Mouse (Mus musculus) heart, embryonic 14.5 days (tissue): ENCODE measurements around the gene Cd101. TPM values are rescaled to one million over a fixed set of nuclear protein-coding genes. Genes with fewer than 3 reads are reported as not detected.

Experiments
- ATAC-seq: fragments of 200-750 bp; cut with Nextera tagmentation; 2 replicates; pipeline ENCODE4 v1.8.0; 2017; ENCODE audit warnings: low read depth, moderate TSS enrichment; ENCODE audit not compliant: insufficient number of reproducible peaks, insufficient read depth, low FRiP score
- H3K27ac ChIP-seq, 2 experiments: fragments of 200-500 bp in 1 of 2; fragments of 300-500 bp in 1 of 2; sonication (generic) in 1 of 2; replicated peaks in 1 of 2; 2 replicates each; pipeline ENCODE4 v1.5.1; 2012 to 2014; ENCODE audit warnings: low read depth in 2 of 2, low read length in 2 of 2, control low read depth in 1 of 2, mild to moderate bottlenecking in 1 of 2, mixed read lengths in 1 of 2; ENCODE audit not compliant: control insufficient read depth in 1 of 2, insufficient read depth in 1 of 2
- H3K27me3 ChIP-seq: fragments of 300-500 bp; sonication (generic); 2 replicates; pipeline ENCODE4 v1.6.1; 2014; ENCODE audit warnings: mild to moderate bottlenecking, low read length, control low read depth; ENCODE audit not compliant: control insufficient read depth, insufficient read depth
- H3K36me3 ChIP-seq: fragments of 300-500 bp; sonication (generic); 2 replicates; pipeline ENCODE4 v1.6.1; 2014; ENCODE audit warnings: mild to moderate bottlenecking, control low read depth, low read length, mixed read lengths; ENCODE audit not compliant: control insufficient read depth, insufficient read depth
- H3K4me1 ChIP-seq, 2 experiments: fragments of 200-500 bp in 1 of 2; fragments of 300-500 bp in 1 of 2; sonication (generic) in 1 of 2; 2 replicates each; pipeline ENCODE4 v1.6.1; 2012 to 2014; ENCODE audit warnings: low read length in 2 of 2, control low read depth in 1 of 2, mixed read lengths in 1 of 2; ENCODE audit not compliant: control insufficient read depth in 2 of 2, insufficient read depth in 2 of 2
- H3K4me2 ChIP-seq: fragments of 300-500 bp; sonication (generic); 2 replicates; pipeline ENCODE4 v1.6.1; 2014; ENCODE audit warnings: mild to moderate bottlenecking, low read length
- H3K4me3 ChIP-seq, 2 experiments: fragments of 200-500 bp in 1 of 2; fragments of 300-500 bp in 1 of 2; sonication (generic) in 1 of 2; 2 replicates each; pipeline ENCODE4 v1.5.1; 2012 to 2014; ENCODE audit warnings: low read length in 2 of 2, mild to moderate bottlenecking in 2 of 2, control low read depth in 1 of 2, low read depth in 1 of 2, moderate library complexity in 1 of 2; ENCODE audit not compliant: control insufficient read depth in 1 of 2, insufficient read depth in 1 of 2
- H3K9ac ChIP-seq: fragments of 300-500 bp; sonication (generic); 2 replicates; pipeline ENCODE4 v1.6.1; 2014; ENCODE audit warnings: mild to moderate bottlenecking, low read length
- H3K9me3 ChIP-seq: fragments of 300-500 bp; sonication (generic); 2 replicates; pipeline ENCODE4 v1.6.1; 2016; ENCODE audit warnings: low read length, control low read depth; ENCODE audit not compliant: control insufficient read depth
- WGBS: fragments of 180-500 bp; shearing (Covaris S2); extraction: QIAGEN DNeasy Blood & Tissue Kit; methylation state at CpG from one replicate; pipeline ENCODE4 v1.1.7; 2014; 5-methylcytosine and 5-hydroxymethylcytosine counted together
- polyA plus RNA-seq: library from polyadenylated mRNA; unstranded; fragments of >200 nt; fragmentation: Nextera tagmentation; extraction: Ambion mirVana; gene quantifications from 2 replicates; pipeline ENCODE4 v1.2.1, GENCODE M21; 2014

The Cd101 gene
- 0.27 and 0.62 TPM in 2 replicates for polyA plus RNA-seq

DNA sequence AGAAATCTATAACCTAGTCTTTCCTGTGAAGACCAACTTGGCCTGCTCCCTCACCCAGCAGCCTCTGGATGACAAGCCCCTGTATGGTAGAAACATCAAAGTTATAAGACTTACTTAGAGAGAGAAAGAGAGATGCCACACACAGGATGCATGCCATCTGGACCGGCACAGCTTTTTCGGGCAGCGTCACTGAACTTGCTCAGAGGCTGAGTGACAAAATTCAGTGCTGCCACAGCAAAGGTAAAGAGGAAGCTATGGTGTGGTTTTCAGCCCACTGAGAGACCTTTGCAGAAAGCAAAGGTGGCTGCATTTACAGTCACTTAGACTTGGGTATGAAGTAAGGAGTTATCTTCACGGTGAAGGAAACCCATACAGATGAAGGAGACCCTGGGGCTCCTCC is at the start of gene Cd101:
Gene Cd101 (minus strand): TSS at position 218 of the 400 bp plus-strand sequence.
- no peak within 1 kb of the TSS for H3K9ac ChIP-seq
- no peaks in the 10 kb centered on the region for H3K9me3 ChIP-seq
- no peak for ATAC-seq
- no peak within 1 kb of the TSS for H3K4me2 ChIP-seq
- 85% methylated on average over 4 of the region's 4 CpGs for WGBS
- H3K36me3 ChIP-seq = no peaks in the 10 kb centered on the region
- no peaks in the 10 kb centered on the region for H3K27me3 ChIP-seq
- peaks cover 20 to 42% of the 10 kb centered on the region in 2 experiments for H3K4me1 ChIP-seq
- no peak within 1 kb of the TSS for H3K27ac ChIP-seq
- no peak within 1 kb of the TSS for H3K4me3 ChIP-seq

DNA sequence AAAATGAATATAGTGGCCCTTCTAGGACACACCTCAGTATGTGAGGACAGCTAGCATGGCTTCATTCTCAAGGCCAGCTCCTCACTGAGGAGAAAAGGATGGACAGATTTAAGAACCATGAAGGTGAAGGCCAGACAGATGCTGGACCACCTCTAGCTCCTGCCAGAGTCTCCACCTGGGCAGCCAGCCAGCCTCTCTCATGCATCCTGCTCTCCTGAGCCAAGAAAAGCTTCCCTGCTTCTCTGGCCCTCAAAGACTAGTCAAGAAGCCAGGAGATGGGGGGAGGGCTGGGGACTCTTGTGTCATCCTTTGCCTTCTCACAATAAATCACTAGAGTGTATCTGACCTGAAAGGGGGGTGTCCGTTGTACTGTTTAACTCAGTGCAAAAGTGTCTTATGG is 49.0 kb upstream of the Cd101 start:
- no peak for ATAC-seq
- H3K4me3 ChIP-seq = no peak overlapping the region
- H3K9me3 ChIP-seq = no peaks in the 10 kb centered on the region
- peaks cover 25 to 47% of the 10 kb centered on the region in 2 experiments for H3K4me1 ChIP-seq
- 63% methylated on average over 1 of the region's 1 CpGs for WGBS
- 0 out of 4 replicates have a peak overlapping the region, but pooled peaks of 1 of the 2 experiments have one; percentile 31 for H3K27ac ChIP-seq
- H3K9ac ChIP-seq = no peak overlapping the region
- H3K27me3 ChIP-seq = no peaks in the 10 kb centered on the region
- no peak overlapping the region for H3K4me2 ChIP-seq
- peaks cover 34% of the 10 kb centered on the region for H3K36me3 ChIP-seq

DNA sequence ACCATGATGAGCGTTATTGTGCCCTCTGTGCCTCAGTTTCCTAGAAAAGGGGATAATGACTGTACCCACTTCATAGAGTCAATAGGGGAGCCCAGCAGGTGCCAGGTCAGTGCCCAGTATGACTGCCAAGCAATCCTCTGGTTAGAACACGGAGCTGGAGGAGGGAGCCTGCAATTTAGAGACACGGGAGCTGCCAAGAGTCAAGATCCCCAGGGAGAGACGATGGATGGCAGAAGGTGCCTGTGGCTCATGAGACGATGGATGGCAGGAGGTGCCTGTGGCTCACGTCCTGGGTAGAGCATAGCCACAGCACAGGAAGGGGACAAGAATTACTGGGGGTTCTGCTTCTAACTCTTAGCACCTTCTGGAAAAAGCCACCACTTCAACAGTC is 48.3 kb upstream of the Cd101 start:
- WGBS = 76% methylated on average over 6 of the region's 6 CpGs
- peak overlapping the region in 1 of 2 experiments; percentile 31; a peak in 1 of 4 replicates for H3K27ac ChIP-seq
- no peak for ATAC-seq

DNA sequence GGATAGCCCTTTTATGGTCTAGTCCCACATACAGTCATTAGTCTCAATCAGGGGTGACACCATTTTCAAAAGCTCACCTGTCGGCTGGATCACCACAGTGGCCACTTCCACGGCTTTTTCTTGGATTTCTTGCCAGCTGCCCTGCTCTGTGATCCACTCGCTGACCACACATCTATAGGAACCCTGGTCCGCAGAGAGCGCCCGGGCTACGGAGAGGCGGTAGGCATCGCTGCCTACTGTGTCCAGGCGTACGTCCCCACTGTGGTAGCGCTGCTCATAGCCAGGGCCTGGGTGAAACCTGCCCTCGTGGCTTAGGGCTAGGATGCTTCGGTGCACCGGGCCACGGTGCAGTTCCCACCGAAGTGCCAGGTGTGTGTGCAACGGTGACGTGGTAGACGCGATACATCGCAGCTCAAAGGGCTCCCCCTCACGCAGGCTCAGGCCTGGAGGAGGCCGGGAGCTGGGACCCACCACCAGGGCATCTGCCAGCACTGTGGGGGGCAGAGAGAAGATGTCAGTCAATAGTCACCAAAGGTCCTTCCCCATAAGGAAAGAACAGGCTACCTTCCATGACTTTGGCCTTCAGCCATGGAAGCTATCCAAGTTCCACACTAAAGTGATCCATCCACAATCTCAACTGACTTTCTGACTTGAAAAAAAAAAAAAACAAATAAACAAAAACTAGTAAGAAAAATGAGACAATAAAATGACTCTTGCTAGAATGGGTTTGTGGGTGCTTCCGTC is 47.8 kb upstream of the Cd101 start:
- H3K27ac ChIP-seq = no peak overlapping the region
- WGBS = 95% methylated on average over 25 of the region's 25 CpGs
- no peak for ATAC-seq
- no peaks in the 10 kb centered on the region for H3K27me3 ChIP-seq
- no peak overlapping the region for H3K4me2 ChIP-seq
- no peak overlapping the region for H3K4me3 ChIP-seq
- H3K9me3 ChIP-seq = no peaks in the 10 kb centered on the region
- no peak overlapping the region for H3K9ac ChIP-seq
- H3K4me1 ChIP-seq = peaks cover 35 to 57% of the 10 kb centered on the region in 2 experiments
- peaks cover 43% of the 10 kb centered on the region for H3K36me3 ChIP-seq

More for the DNA sequence above, 48.3 kb upstream of the Cd101 start:
- peaks cover 39% of the 10 kb centered on the region for H3K36me3 ChIP-seq
- no peak overlapping the region for H3K4me3 ChIP-seq
- H3K9ac ChIP-seq = no peak overlapping the region
- H3K9me3 ChIP-seq = no peaks in the 10 kb centered on the region
- no peak overlapping the region for H3K4me2 ChIP-seq
- H3K27me3 ChIP-seq = no peaks in the 10 kb centered on the region
- H3K4me1 ChIP-seq = peaks cover 30 to 53% of the 10 kb centered on the region in 2 experiments

DNA sequence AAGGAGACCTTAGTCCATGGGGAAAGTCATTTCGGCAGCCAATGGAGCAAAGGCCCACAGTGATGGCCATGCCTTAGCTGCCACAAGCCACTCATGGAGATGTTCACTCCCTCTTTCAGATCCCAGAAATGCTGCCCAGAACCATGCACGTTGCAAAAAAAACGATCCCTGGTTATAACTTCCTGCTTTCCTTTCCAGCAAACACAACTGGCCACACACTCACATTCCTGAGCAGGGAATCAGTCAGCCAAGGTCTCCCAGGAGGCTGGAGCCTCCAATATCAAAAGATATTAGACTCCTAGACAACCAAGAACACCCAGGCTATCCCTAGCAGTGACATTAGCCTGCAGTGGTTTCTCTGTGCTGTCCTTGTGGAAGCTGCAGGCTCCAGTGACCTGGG is 46.5 kb upstream of the Cd101 start:
- Histone ChIP-seq H3K4me2 (no peak overlapping the region), H3K27ac (no peak overlapping the region), H3K9me3 (no peaks in the 10 kb centered on the region), H3K36me3 (peaks cover 43% of the 10 kb centered on the region), H3K27me3 (no peaks in the 10 kb centered on the region), H3K4me3 (no peak overlapping the region), H3K9ac (no peak overlapping the region), H3K4me1 (peaks cover 40 to 59% of the 10 kb centered on the region in 2 experiments)
- WGBS = 64% methylated on average over 3 of the region's 3 CpGs
- ATAC-seq = no peak

DNA sequence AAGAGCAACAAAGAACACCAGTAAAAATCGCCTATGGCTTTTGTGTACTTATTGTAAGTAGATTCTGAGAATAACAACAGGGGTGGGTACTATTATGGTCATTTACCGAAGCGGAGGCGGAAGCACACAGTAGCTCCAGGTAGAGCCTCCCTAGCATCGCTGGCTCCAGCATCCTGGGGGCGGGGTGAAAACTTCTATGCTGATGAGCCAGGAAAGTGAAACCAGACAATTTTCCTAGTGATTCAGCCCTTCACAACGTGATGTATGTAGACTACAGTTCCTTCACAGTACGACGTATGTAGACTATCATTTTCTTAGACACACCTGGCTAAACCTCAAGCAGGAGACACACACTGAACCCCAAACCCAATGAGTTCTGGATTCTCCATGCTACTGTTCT is 44.0 kb upstream of the Cd101 start:
- Histone ChIP-seq H3K4me2 (no peak overlapping the region), H3K4me1 (peaks cover 52 to 79% of the 10 kb centered on the region in 2 experiments), H3K27me3 (no peaks in the 10 kb centered on the region), H3K36me3 (peaks cover 30% of the 10 kb centered on the region), H3K4me3 (no peak overlapping the region), H3K27ac (no peak overlapping the region), H3K9me3 (no peaks in the 10 kb centered on the region), H3K9ac (no peak overlapping the region)
- ATAC-seq = no peak
- 84% methylated on average over 9 of the region's 9 CpGs for WGBS

DNA sequence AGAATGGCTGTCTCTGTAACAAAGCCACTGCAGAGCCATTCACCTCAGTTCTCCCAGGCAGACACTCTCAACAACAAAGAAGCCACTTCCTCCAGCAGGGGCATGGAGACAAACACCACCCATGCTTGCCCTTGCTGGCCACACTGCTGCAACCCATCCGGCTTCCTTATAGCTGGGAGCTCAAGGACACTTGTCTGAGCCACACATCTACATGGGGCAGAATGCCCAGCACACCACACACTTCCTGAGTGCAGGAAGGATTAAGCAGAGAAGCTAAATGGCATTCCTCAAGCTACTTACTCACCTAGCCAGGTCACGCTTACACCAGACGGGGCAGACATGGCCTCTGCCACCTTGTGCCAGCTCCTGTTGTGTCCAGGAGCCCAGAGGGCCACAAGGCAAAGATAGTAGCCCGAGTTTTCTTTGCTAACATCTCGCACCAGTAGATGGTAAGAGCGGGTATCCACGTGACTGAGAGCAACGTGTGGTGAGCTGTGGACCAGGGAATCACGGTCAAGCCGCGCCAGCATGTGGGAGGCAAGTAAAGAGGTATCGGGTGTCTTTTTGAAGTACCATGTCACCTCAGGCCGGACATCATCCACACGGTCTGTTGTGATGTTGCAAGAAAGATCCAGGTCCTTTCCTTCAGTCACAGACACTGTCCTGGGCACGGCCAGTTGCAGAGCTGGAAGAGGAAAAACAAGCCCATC is 43.3 kb upstream of the Cd101 start:
- H3K9me3 ChIP-seq = no peaks in the 10 kb centered on the region
- H3K4me1 ChIP-seq = peaks cover 56 to 79% of the 10 kb centered on the region in 2 experiments
- WGBS = 86% methylated on average over 15 of the region's 15 CpGs
- H3K27ac ChIP-seq = no peak overlapping the region
- H3K9ac ChIP-seq = no peak overlapping the region
- peaks cover 30% of the 10 kb centered on the region for H3K36me3 ChIP-seq
- no peak overlapping the region for H3K4me2 ChIP-seq
- no peaks in the 10 kb centered on the region for H3K27me3 ChIP-seq
- H3K4me3 ChIP-seq = no peak overlapping the region
- ATAC-seq = no peak
